ENCODE assay signal across 28 mouse cellular contexts in the genomic region with DNA sequence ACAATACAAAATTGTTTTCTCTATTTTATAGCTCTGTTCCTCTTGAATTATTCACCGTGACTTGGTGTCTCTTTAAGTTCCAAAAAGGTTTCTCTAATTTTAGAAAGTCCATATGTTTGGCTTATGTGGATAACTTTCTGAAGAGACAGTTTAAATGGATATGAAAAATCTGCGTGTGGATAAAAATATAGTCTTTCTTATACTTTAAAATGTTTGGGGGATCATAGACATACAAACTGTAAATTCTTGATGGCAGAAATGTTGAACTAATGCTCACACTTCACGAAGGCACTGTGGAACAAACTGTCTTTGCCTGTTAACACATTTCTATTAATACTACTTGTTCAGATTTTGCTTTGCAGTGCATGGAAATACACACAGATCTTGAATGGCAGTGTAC.
DNase-seq lines count a peak whose midpoint lies in the region; ATAC-seq and TF ChIP-seq lines count a peak whose summit lies in the region.
"Had no signal": no experiment of that assay in that cellular context is flagged by ENCODE, and none has a peak within 500 bp of the region (broad histone marks: within the 10 kb centered on the region; RNA-seq: fewer than 3 reads in every experiment).

No protein-coding gene starts in this region.

- H3K27ac ChIP-seq in forebrain, postnatal 0 days (ENCODE audit: low read depth, low read length) = no peak overlapping the region
- H3K27ac ChIP-seq in forebrain, embryonic 10.5 days = no peak overlapping the region
- H3K27ac ChIP-seq: embryonic facial prominence, embryonic 13.5 days; embryonic facial prominence, embryonic 15.5 days; forebrain, embryonic 13.5 days; forebrain, embryonic 15.5 days had no signal

- H3K4me1 ChIP-seq in forebrain, postnatal 0 days (ENCODE audit: insufficient read depth) = no peaks in the 10 kb centered on the region
- no peaks in the 10 kb centered on the region for H3K4me1 ChIP-seq in forebrain, embryonic 10.5 days
- H3K4me1 ChIP-seq: embryonic facial prominence, embryonic 13.5 days; embryonic facial prominence, embryonic 15.5 days; forebrain, embryonic 13.5 days; forebrain, embryonic 15.5 days had no signal

- ATAC-seq in forebrain, postnatal 0 days = peak; percentile 25; the same call in 1 of the 2 replicates
- ATAC-seq: activated CD4-positive, CD25-positive, alpha-beta regulatory T cell, adult 4 months; CD4-positive, CD25-positive, alpha-beta regulatory T cell, adult 4 months; forebrain, embryonic 13.5 days; forebrain, embryonic 15.5 days; Patski had no signal

- DNase-seq in forebrain, postnatal 0 days = no peak
- DNase-seq in forebrain, embryonic 10.5 days (ENCODE audit: extremely low spot score, low spot score) = no peak
- DNase-seq in frontal cortex, adult 2 months (ENCODE audit: extremely low spot score in 1 of 2, low spot score in 1 of 2) = peak; percentile 15 to 26
- DNase-seq in frontal cortex, postnatal 25 days (ENCODE audit: low spot score in 2 of 2) = no peak
- peak; percentile 19 to 45 for DNase-seq in left cerebral cortex, postnatal 25 days (ENCODE audit: low spot score in 2 of 2)
- no peak for DNase-seq in left cerebral cortex, adult 8-10 months (ENCODE audit: low spot score in 2 of 2)
- DNase-seq in urinary bladder, postnatal 25 days (ENCODE audit: low spot score) = no peak
- DNase-seq: adrenal gland, adult 8-10 months; adrenal gland, postnatal 14 days; adrenal gland, postnatal 36 days; B cell, adult 2 months; cerebellum, adult 11 months; cerebellum, adult 18-20 months; cerebellum, adult 8-10 months; cerebellum, adult 9-11 months; cerebellum, postnatal 14 days; cerebellum, postnatal 36 days; embryo, embryonic 11 days had no signal

- H3K9me3 ChIP-seq in forebrain, postnatal 0 days (ENCODE audit: low read length) = no peaks in the 10 kb centered on the region
- H3K9me3 ChIP-seq in forebrain, embryonic 10.5 days = no peaks in the 10 kb centered on the region
- H3K9me3 ChIP-seq: embryonic facial prominence, embryonic 13.5 days; embryonic facial prominence, embryonic 15.5 days; forebrain, embryonic 13.5 days; forebrain, embryonic 15.5 days; G1E had no signal

- no peak overlapping the region for H3K4me3 ChIP-seq in forebrain, postnatal 0 days (ENCODE audit: low read depth, low read length)
- H3K4me3 ChIP-seq in forebrain, embryonic 10.5 days = no peak overlapping the region
- H3K4me3 ChIP-seq: embryonic facial prominence, embryonic 13.5 days; embryonic facial prominence, embryonic 15.5 days; erythroblast, embryonic 14.5 days; forebrain, embryonic 13.5 days; forebrain, embryonic 15.5 days had no signal

- no peaks in the 10 kb centered on the region for H3K36me3 ChIP-seq in forebrain, postnatal 0 days (ENCODE audit: insufficient read depth)
- H3K36me3 ChIP-seq in forebrain, embryonic 10.5 days (replicated peaks) = no peaks in the 10 kb centered on the region
- H3K36me3 ChIP-seq: embryonic facial prominence, embryonic 13.5 days; embryonic facial prominence, embryonic 15.5 days; forebrain, embryonic 15.5 days; G1E had no signal

- H3K27me3 ChIP-seq in forebrain, postnatal 0 days (ENCODE audit: insufficient read depth, low read length) = no peaks in the 10 kb centered on the region
- no peaks in the 10 kb centered on the region for H3K27me3 ChIP-seq in forebrain, embryonic 10.5 days (ENCODE audit: poor library complexity, severe bottlenecking)
- H3K27me3 ChIP-seq: CH12.LX; embryonic facial prominence, embryonic 13.5 days; embryonic facial prominence, embryonic 15.5 days; forebrain, embryonic 13.5 days; forebrain, embryonic 15.5 days; Patski had no signal

- no peak overlapping the region for H3K9ac ChIP-seq in forebrain, postnatal 0 days
- H3K9ac ChIP-seq: embryonic facial prominence, embryonic 13.5 days; embryonic facial prominence, embryonic 15.5 days; forebrain, embryonic 13.5 days; forebrain, embryonic 15.5 days had no signal

- intact Hi-C loops in left cerebral cortex, postnatal 25 days (cut with DNase I) = no loop called here

- TF ChIP-seq CTCF in forebrain, postnatal 0 days (IDR thresholded peaks at IDR 0.05; ENCODE audit: low read depth) = no peak

- H3K4me2 ChIP-seq in forebrain, postnatal 0 days (ENCODE audit: low read depth) = no peak overlapping the region
- H3K4me2 ChIP-seq: embryonic facial prominence, embryonic 13.5 days; embryonic facial prominence, embryonic 15.5 days; forebrain, embryonic 13.5 days; forebrain, embryonic 15.5 days had no signal

- WGBS in forebrain, postnatal 0 days = 76% methylated on average over 3 of the region's 3 CpGs
- WGBS in forebrain, embryonic 10.5 days = 92% methylated on average over 3 of the region's 3 CpGs

Comparison
In these comparisons a context has a peak if more than half of its experiments do, and no peak if none do; other contexts are left out.
1. DNase-seq: peak in frontal cortex, adult 2 months (2 of 2) and left cerebral cortex, postnatal 25 days (2 of 2); none in forebrain, postnatal 0 days (single experiment), forebrain, embryonic 10.5 days (single experiment), frontal cortex, postnatal 25 days (0 of 2), left cerebral cortex, adult 8-10 months (0 of 2) and urinary bladder, postnatal 25 days (single experiment).